Mouse (Mus musculus) E14TG2a.4 (cell line): ENCODE results near the gene Slc9a3r1.

ENCODE experiments used
- CTCF ChIP-seq: conservative IDR thresholded peaks from 2 replicates; pipeline ENCODE4 v1.5.1; 2014; ENCODE audit warnings: low read length
- NANOG ChIP-seq: IDR thresholded peaks from 2 replicates; pipeline ENCODE4 v1.6.1; 2014; ENCODE audit warnings: borderline replicate concordance, low read length, mixed read lengths
- POU5F1 ChIP-seq: IDR thresholded peaks from 2 replicates; pipeline ENCODE4 v1.6.1; 2014; ENCODE audit warnings: low read length, borderline replicate concordance

DNA sequence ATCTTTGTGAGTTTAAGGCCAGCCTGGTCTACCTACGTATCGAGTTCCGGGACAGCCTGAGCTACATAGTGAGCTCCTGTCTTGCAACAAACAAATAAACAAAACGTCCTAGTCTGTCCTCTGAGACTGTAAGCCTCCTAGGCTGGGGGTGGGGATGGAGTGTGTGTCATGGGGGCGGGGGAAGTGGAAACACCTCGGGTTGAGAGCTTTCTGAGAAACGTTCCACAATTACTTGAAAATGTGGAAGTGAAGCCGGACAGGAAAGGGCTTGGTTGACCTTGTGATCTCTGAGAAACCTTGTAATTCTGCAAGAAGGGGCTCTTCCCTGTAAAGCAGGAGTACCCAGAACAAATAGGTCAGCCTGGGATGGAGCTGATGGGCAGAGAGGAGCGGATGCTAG lies 43.7 kb upstream of the Slc9a3r1 start:
- no peak for TF ChIP-seq CTCF
- TF ChIP-seq POU5F1 = no peak
- TF ChIP-seq NANOG = no peak
